Mouse (Mus musculus) hindbrain, postnatal 0 days (tissue): Measurements from ENCODE around the gene Mrps35. TPM values are rescaled to one million over a fixed set of nuclear protein-coding genes. Genes with fewer than 3 reads are reported as not detected.
A peak's percentile ranks its signal among the peaks of the same experiment; 100 is the strongest.

Source experiments
- ATAC-seq: fragments of 200-750 bp; cut with Nextera tagmentation; 2 replicates; pipeline ENCODE4 v1.8.0; 2017; ENCODE audit warnings: mild to moderate bottlenecking, moderate TSS enrichment, moderate library complexity
- DNase-seq: peaks from one replicate; pipeline ENCODE4 v3.0.0-alpha.2; 2015; ENCODE audit warnings: low spot score
- H3K27ac ChIP-seq: fragments of 300-500 bp; sonication (generic); 2 replicates; pipeline ENCODE4 v1.5.1; 2014; ENCODE audit warnings: mild to moderate bottlenecking
- H3K27me3 ChIP-seq: fragments of 300-500 bp; sonication (generic); 2 replicates; pipeline ENCODE4 v1.6.1; 2014; ENCODE audit warnings: low read length, mixed read lengths; ENCODE audit not compliant: insufficient read depth
- H3K36me3 ChIP-seq: fragments of 300-500 bp; sonication (generic); 2 replicates; pipeline ENCODE4 v1.6.1; 2014; ENCODE audit warnings: low read length, mixed read lengths; ENCODE audit not compliant: insufficient read depth
- H3K4me1 ChIP-seq: fragments of 300-500 bp; sonication (generic); 2 replicates; pipeline ENCODE4 v1.6.1; 2014; ENCODE audit warnings: antibody characterized with exemption, low read length, mixed read lengths; ENCODE audit not compliant: insufficient read depth
- H3K4me2 ChIP-seq: fragments of 300-500 bp; sonication (generic); 2 replicates; pipeline ENCODE4 v1.6.1; 2014; ENCODE audit warnings: low read depth, mild to moderate bottlenecking, low read length, moderate library complexity, mixed read lengths
- H3K4me3 ChIP-seq: fragments of 300-500 bp; sonication (generic); 2 replicates; pipeline ENCODE4 v1.5.1; 2014; ENCODE audit warnings: low read length
- H3K9ac ChIP-seq: fragments of 300-500 bp; sonication (generic); replicated peaks from 2 replicates; pipeline ENCODE4 v1.6.1; 2014; ENCODE audit warnings: mild to moderate bottlenecking, low read length, moderate library complexity, mixed read lengths
- H3K9me3 ChIP-seq: fragments of 300-500 bp; sonication (generic); 2 replicates; pipeline ENCODE4 v1.6.1; 2016; ENCODE audit warnings: low read length, mixed read lengths
- CTCF ChIP-seq: IDR thresholded peaks from 2 replicates; pipeline ENCODE4 v1.5.1; 2016; ENCODE audit warnings: antibody characterized with exemption, control low read depth, low read depth
- WGBS: fragments of 180-500 bp; shearing (Covaris S2); extraction: QIAGEN DNeasy Blood & Tissue Kit; methylation state at CpG from one replicate; pipeline ENCODE4 v1.1.7; 2014; 5-methylcytosine and 5-hydroxymethylcytosine counted together
- polyA plus RNA-seq: library from polyadenylated mRNA; unstranded; fragments of >200 nt; fragmentation: Nextera tagmentation; extraction: Ambion mirVana; gene quantifications from 2 replicates; pipeline ENCODE4 v1.2.1, GENCODE M21; 2015
- total RNA-seq: library from RNA; depleted of rRNA; stranded (reverse); fragments of >200 nt; gene quantifications from 2 replicates; pipeline ENCODE4 v1.2.3, GENCODE M21; 2014

The Mrps35 gene
- total and polyA plus RNA-seq, 2 experiments from 2014 or later, result 8.3 to 78.5 TPM

DNA sequence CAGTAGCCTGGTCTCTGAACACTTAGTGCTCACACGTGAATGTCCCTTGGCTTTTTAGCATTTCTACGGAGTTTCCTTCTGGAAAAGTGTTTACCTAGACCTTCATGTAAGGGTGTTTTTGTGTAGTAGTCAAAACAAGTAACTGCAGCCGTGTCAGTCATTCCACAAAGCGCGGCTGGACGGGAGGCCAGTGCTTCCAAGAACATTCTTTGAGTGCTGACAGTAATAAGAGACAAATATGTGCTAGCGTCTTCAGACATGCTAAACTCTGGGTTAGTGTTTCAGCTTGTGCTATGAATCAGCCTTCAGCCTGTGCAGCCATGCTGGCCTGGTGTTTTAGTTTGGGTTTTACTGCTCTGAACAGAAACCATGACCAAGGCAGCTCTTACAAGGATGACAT lies 20.1 kb downstream of the Mrps35 start:
- no peak for DNase-seq
- TF ChIP-seq CTCF, result no peak
- no peak for ATAC-seq
- Histone ChIP-seq H3K9me3 (no peaks in the 10 kb centered on the region), H3K36me3 (peaks cover 18% of the 10 kb centered on the region), H3K4me1 (no peaks in the 10 kb centered on the region), H3K4me3 (no peak overlapping the region), H3K9ac (no peak overlapping the region), H3K27ac (no peak overlapping the region), H3K4me2 (no peak overlapping the region), H3K27me3 (no peaks in the 10 kb centered on the region)
- WGBS, result 90% methylated on average over 7 of the region's 7 CpGs

DNA sequence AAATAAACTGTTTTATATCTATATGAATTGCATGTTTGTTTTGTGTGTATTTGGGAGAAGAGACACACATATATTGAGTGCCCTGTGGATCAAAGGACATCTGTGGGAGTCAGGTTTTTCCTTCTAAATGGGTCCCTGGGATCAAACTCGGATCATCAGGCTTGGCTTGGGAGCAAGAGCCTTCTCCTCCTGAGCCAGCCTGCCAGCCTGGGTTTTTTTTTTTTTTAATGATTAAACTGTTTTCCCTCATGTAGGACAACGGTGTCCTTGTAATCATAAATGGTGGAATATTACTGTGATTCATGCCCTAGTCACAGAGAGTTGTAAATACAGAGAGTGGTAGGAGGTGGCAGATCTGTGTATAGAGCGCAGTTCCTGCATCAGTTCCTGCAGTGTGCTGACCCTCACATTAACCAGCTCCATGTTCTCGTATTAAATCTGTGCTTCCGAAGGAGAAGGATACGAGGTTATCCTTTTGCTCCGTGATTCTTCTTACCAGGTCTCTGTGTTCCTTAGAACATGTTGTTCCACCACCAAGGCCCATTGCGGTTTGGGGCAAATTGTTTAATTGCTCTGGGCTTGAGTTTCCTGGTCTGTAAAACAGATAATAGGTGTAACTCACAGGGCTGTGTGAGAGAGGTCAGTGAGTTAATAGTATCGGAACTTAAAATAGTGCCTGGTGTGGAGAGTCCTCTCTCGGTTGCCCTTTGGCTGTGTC lies 21.8 kb downstream of the Mrps35 start:
- no peak for TF ChIP-seq CTCF
- no peak for ATAC-seq
- WGBS, result 94% methylated on average over 10 of the region's 10 CpGs
- Histone ChIP-seq H3K27me3 (no peaks in the 10 kb centered on the region), H3K27ac (no peak overlapping the region), H3K4me3 (no peak overlapping the region), H3K4me1 (no peaks in the 10 kb centered on the region), H3K4me2 (no peak overlapping the region), H3K9me3 (no peaks in the 10 kb centered on the region), H3K9ac (no peak overlapping the region), H3K36me3 (peaks cover 18% of the 10 kb centered on the region)
- no peak for DNase-seq

DNA sequence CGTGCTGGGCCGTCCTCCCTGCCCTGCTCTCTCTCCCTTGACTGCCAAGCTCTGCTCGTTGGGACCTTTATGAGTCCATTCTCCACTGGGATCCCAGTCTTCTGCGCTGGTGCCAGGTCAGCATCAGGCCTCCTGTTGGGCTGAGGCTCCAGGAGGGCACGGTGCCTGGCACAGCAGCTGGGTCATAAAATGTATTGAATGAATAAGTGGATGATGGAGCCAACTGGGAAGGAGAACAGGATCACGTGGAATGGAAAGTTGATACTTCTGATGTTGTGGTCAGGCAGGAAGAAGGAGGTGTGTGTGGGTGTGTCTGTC lies 22.3 kb downstream of the Mrps35 start:
- H3K4me2 ChIP-seq, result no peak overlapping the region
- DNase-seq, result no peak
- H3K9ac ChIP-seq, result no peak overlapping the region
- no peak overlapping the region for H3K27ac ChIP-seq
- no peaks in the 10 kb centered on the region for H3K27me3 ChIP-seq
- no peaks in the 10 kb centered on the region for H3K4me1 ChIP-seq
- H3K4me3 ChIP-seq, result no peak overlapping the region
- WGBS, result 87% methylated on average over 6 of the region's 6 CpGs
- no peak for TF ChIP-seq CTCF
- ATAC-seq, result no peak
- peaks cover 18% of the 10 kb centered on the region for H3K36me3 ChIP-seq
- no peaks in the 10 kb centered on the region for H3K9me3 ChIP-seq

DNA sequence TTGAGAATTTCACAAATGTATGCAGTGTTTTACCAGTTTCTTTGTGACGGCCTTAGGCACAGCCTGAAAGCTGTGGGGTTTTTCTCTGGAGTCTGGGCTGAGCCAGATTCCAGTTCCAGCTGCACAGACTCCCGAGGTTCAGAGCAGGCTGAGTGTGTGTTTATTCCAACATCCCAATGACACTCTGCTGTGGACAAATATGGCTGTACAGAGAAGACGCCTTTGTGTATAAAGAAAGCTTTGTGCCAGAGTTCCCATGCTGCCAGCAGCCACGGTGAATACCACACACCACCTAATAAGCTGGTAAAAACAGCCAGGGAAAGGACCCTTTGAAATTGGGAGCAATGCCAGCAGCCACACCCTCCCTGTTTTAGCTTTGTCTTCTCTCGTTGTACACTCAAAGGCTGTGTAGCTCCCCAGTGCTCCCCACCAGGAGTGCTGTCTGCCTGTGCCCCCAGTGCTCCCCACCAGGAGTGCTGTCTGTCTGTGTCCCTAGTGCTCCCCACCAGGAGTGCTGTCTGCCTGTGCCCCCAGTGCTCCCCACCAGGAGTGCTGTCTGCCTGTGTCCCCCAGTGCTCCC lies 33.3 kb downstream of the Mrps35 start:
- H3K27me3 ChIP-seq, result no peaks in the 10 kb centered on the region
- ATAC-seq, result peak; percentile 59; the same call in 1 of the 2 replicates
- DNase-seq, result no peak
- no peak overlapping the region for H3K27ac ChIP-seq
- 0 out of 2 replicates have a peak, but pooled peaks have one; percentile 3 for TF ChIP-seq CTCF
- no peak overlapping the region for H3K9ac ChIP-seq
- WGBS, result 25% methylated on average over 5 of the region's 5 CpGs
- H3K4me1 ChIP-seq, result no peaks in the 10 kb centered on the region
- H3K4me2 ChIP-seq, result no peak overlapping the region
- H3K9me3 ChIP-seq, result no peaks in the 10 kb centered on the region
- peaks cover 20% of the 10 kb centered on the region; the same call in 1 of the 2 replicates for H3K36me3 ChIP-seq
- no peak overlapping the region for H3K4me3 ChIP-seq

DNA sequence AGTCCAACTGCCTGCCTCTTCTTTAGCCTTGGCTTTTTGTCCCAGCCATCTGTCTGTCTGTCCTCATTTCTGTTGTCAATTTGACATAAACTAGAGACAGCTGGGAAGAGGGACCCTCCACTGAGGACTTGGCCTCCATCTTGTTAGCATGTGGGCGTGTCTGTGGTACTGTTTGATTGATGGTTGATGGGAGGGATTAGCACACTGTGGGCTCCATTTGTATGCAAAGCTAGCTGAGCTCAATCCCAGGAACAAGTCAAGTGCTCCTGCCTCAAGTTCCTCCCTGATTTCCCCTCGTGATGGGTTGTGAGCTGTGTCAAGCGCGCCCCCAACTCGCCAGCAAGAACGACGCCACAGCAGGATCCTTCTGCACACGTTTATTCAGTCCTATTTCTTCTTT lies 34.3 kb downstream of the Mrps35 start:
- no peak overlapping the region for H3K27ac ChIP-seq
- 0 out of 2 replicates have a peak, but pooled peaks have one; percentile 51 for ATAC-seq

DNA sequence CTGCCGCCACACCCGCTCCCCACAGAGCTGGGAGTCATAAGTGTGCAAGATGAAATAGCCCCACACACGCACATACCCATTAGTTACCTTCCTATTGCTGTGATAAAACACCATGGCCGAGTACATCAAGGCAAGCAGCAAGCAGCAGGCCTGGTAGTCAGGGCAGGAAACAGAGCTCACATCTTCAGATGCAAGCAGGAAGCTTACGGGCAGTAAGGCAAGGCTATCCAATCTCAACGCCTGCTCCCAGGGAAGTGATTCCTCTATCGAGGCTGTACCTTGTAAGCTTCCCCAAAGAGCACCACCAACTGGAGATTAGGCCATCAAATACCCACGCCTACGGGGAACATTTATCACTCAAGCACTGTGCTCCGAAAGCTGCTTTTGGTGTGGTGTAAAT lies 37.4 kb downstream of the Mrps35 start:
- H3K9me3 ChIP-seq, result no peaks in the 10 kb centered on the region
- 94% methylated on average over 10 of the region's 10 CpGs for WGBS

More for the DNA sequence above, 34.3 kb downstream of the Mrps35 start:
- Histone ChIP-seq H3K4me2 (no peak overlapping the region), H3K36me3 (peaks cover 11% of the 10 kb centered on the region; the same call in 1 of the 2 replicates), H3K9me3 (no peaks in the 10 kb centered on the region), H3K4me1 (no peaks in the 10 kb centered on the region), H3K4me3 (no peak overlapping the region), H3K27me3 (no peaks in the 10 kb centered on the region), H3K9ac (no peak overlapping the region)
- WGBS, result 85% methylated on average over 8 of the region's 8 CpGs
- DNase-seq, result no peak
- TF ChIP-seq CTCF, result no peak

More for the DNA sequence above, 37.4 kb downstream of the Mrps35 start:
- Histone ChIP-seq H3K4me2 (no peak overlapping the region), H3K36me3 (0 out of 2 replicates have a peak, but pooled peaks cover 4% of the 10 kb centered on the region), H3K4me3 (no peak overlapping the region), H3K27ac (no peak overlapping the region), H3K4me1 (no peaks in the 10 kb centered on the region), H3K27me3 (no peaks in the 10 kb centered on the region), H3K9ac (no peak overlapping the region)
- no peak for TF ChIP-seq CTCF
- no peak for DNase-seq
- no peak for ATAC-seq
